Mouse (Mus musculus): ENCODE results near the gene Scaf4. TPM values are rescaled to one million over a fixed set of nuclear protein-coding genes. Genes with fewer than 3 reads are reported as not detected.
A peak's percentile ranks its signal among the peaks of the same experiment; 100 is the strongest.

The Scaf4 gene
- polyA plus RNA-seq, 1 experiment from 2014 or later, result 24.5 TPM

DNA sequence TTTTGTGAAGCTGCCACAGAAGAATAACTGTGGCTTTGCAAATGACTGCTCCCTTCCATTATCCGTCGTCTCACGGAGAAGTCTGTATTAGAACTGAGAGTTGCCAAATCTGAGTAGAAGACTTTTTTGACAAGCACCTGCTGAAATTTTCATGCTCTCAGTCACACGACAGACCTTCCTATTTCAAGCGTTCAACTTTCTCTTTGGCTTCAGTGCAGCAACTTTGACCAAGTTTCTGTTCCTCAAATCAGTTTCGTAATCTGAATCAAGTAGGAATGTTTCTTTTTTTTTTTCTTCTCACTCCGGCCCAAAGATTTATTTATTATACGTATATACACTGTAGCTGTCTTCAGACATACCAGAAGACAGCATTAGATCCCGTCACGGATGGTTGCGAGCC, 16.6 kb upstream of the Scaf4 start:
- no peak overlapping the region for H3K27ac ChIP-seq (replicated peaks; ENCODE audit: low read depth, low read length)
- H3K9me3 ChIP-seq (replicated peaks; ENCODE audit: control insufficient read depth, low read length), result no peaks in the 10 kb centered on the region
- H3K36me3 ChIP-seq (replicated peaks; ENCODE audit: control insufficient read depth, insufficient read depth, low read depth, low read length), result no peaks in the 10 kb centered on the region
- no peak overlapping the region for H3K9ac ChIP-seq (replicated peaks; ENCODE audit: low read length)
- no peaks in the 10 kb centered on the region for H3K4me1 ChIP-seq (ENCODE audit: control insufficient read depth, insufficient read depth, low read length)
- H3K27me3 ChIP-seq (ENCODE audit: control insufficient read depth, insufficient read depth, low read length), result no peaks in the 10 kb centered on the region
- DNase-seq (ENCODE audit: low spot score) (no peak), ATAC-seq (replicated peaks; ENCODE audit: insufficient number of reproducible peaks, low FRiP score, low TSS enrichment, low read depth) (no peak)
- no peak overlapping the region for H3K4me2 ChIP-seq (ENCODE audit: low read depth, low read length)
- 93% methylated on average over 11 of the region's 11 CpGs for WGBS
- H3K4me3 ChIP-seq (ENCODE audit: low read depth, low read length), result no peak overlapping the region

DNA sequence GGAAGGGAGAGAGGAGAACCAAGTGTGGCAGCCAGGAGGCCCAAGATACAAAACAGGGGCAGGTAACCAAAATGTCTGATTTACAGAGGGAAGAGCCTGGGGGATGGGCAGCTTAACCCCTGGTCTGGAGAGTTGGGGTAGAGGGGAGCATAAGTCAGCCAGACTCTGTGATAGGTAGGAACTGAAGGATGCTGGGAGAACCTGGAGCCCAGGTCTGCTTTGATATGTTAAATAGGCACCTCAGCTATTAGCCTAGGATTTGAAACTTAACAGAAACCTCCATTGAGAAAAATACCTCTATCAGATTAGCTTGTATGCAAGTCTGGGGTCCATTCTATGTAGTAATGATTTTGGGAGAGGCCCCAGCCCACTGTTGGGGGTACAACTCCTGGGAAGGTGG, 15.3 kb upstream of the Scaf4 start:
- Histone ChIP-seq H3K4me3 (ENCODE audit: low read depth, low read length) (no peak overlapping the region), H3K9me3 (replicated peaks; ENCODE audit: control insufficient read depth, low read length) (no peaks in the 10 kb centered on the region), H3K4me2 (ENCODE audit: low read depth, low read length) (no peak overlapping the region), H3K36me3 (replicated peaks; ENCODE audit: control insufficient read depth, insufficient read depth, low read depth, low read length) (no peaks in the 10 kb centered on the region), H3K9ac (replicated peaks; ENCODE audit: low read length) (no peak overlapping the region), H3K27ac (replicated peaks; ENCODE audit: low read depth, low read length) (no peak overlapping the region), H3K4me1 (ENCODE audit: control insufficient read depth, insufficient read depth, low read length) (no peaks in the 10 kb centered on the region), H3K27me3 (ENCODE audit: control insufficient read depth, insufficient read depth, low read length) (no peaks in the 10 kb centered on the region)
- DNase-seq (ENCODE audit: low spot score) (no peak), ATAC-seq (replicated peaks; ENCODE audit: insufficient number of reproducible peaks, low FRiP score, low TSS enrichment, low read depth) (no peak)

DNA sequence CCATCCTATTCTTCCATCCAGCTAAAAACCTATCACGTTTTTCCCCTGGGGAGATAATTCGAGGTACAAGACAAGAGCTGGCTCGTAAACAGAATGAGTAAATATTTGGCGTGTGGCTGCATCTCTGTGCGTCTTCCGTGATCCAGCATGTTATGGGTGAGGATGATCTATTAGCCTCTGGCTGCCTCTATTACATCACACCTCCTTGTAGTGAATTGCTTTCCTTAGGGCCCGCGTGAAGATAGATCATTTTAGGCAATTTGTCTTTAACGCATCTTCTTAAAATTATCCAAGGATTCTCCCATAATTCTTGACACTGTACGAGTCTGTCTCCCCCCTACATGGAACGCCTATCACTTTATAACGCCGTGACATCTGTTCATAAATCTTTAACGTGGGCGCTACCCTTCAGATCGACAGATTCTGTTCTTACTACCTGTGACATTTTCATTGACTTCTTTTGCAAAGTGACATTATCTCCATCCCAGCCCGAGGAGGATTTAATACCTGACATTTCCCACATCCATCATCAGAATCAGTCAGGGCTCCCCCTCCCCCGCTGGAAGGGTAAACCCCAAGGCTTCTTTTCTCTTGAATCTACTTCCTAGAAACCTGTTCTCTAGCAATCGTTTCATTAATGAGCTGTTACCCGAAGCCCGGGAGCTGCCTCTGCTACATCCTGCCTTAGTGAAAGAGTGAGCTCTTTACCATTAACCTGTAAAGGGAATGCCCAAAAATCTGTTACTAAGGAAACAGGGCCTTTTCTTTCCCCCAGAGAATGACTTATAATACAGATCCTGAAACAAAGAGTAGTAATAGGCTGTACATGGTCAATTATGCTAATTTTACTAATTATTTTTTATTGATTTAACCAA, 14.4 kb upstream of the Scaf4 start:
- Histone ChIP-seq H3K9ac (replicated peaks; ENCODE audit: low read length) (no peak overlapping the region), H3K27ac (replicated peaks; ENCODE audit: low read depth, low read length) (no peak overlapping the region), H3K4me3 (ENCODE audit: low read depth, low read length) (no peak overlapping the region), H3K9me3 (replicated peaks; ENCODE audit: control insufficient read depth, low read length) (no peaks in the 10 kb centered on the region), H3K27me3 (ENCODE audit: control insufficient read depth, insufficient read depth, low read length) (no peaks in the 10 kb centered on the region), H3K4me1 (ENCODE audit: control insufficient read depth, insufficient read depth, low read length) (no peaks in the 10 kb centered on the region), H3K4me2 (ENCODE audit: low read depth, low read length) (no peak overlapping the region), H3K36me3 (replicated peaks; ENCODE audit: control insufficient read depth, insufficient read depth, low read depth, low read length) (no peaks in the 10 kb centered on the region)
- DNase-seq (ENCODE audit: low spot score), result peak; percentile 22
- 13% methylated on average over 21 of the region's 21 CpGs for WGBS
- no peak for ATAC-seq (replicated peaks; ENCODE audit: insufficient number of reproducible peaks, low FRiP score, low TSS enrichment, low read depth)

DNA sequence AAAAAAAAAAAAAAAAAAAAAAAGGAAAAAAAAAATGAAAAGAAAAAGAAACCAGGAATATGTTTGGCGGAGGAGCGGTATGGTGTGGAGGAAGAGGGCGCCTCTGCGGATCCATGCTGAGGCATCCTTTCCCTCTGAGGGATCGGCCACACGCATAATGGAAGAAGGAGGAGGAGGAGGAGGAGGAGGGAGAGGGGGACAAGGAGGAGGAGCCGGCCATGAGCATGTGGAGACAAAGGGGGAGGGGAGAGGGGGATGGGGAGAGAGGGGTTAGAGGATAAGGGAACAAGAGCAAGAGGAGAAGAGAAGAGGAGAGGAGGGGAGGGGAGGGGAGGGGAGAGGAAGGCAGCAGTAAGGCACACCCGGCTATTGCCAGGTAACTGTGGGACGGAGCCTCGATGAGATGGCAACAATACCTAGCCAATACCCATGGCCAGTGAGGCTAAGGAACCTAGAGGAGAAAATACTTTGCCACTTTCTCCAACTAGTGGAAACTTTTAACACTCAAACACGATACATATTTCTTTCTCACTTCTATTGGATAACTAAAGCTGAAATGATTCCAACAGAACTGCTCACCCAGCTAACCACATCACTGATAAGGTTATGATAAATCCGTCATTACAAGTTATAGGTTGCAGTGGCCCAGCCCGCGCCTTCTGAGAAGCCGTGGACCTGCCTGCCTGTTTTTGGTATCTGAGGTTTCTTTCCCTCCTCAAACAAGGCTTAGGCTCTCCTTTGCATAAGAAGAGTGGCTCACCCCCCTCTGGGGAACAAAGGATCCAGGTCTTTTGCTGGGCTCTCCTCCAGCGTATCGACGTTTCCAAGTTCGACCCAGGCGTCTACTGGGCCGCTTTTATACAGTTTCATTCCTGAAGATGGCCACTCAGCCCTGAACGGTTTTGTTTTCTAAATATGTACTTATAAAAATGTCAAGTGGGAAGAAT, 13.4 kb upstream of the Scaf4 start:
- Histone ChIP-seq H3K27me3 (ENCODE audit: control insufficient read depth, insufficient read depth, low read length) (no peaks in the 10 kb centered on the region), H3K27ac (replicated peaks; ENCODE audit: low read depth, low read length) (no peak overlapping the region), H3K36me3 (replicated peaks; ENCODE audit: control insufficient read depth, insufficient read depth, low read depth, low read length) (no peaks in the 10 kb centered on the region), H3K9ac (replicated peaks; ENCODE audit: low read length) (no peak overlapping the region), H3K4me2 (ENCODE audit: low read depth, low read length) (no peak overlapping the region), H3K9me3 (replicated peaks; ENCODE audit: control insufficient read depth, low read length) (no peaks in the 10 kb centered on the region), H3K4me3 (ENCODE audit: low read depth, low read length) (no peak overlapping the region), H3K4me1 (ENCODE audit: control insufficient read depth, insufficient read depth, low read length) (no peaks in the 10 kb centered on the region)
- ATAC-seq (replicated peaks; ENCODE audit: insufficient number of reproducible peaks, low FRiP score, low TSS enrichment, low read depth) (no peak), DNase-seq (ENCODE audit: low spot score) (peak; percentile 25)
- WGBS, result 23% methylated on average over 21 of the region's 22 CpGs

DNA sequence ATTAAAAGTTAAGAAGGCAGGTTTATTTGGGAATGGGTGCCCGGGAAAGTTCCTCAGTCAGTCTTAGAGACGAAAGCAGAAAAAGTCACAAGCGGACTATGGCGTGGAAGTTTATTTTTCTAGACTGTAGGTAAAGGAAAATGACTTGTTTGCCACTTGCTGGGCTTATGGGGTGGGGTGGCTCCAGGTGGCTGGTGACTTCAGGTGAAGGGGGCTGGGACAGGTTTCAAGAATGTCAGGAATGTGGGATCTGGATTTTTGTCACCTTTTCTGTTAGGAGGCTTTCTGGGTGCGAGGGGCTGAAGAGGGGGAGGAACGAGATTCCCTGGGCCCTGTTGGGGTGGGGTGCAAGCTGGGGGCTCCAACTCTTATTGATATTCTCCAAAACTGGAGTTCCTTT, 7.4 kb upstream of the Scaf4 start:
- ATAC-seq (replicated peaks; ENCODE audit: insufficient number of reproducible peaks, low FRiP score, low TSS enrichment, low read depth) (no peak), DNase-seq (ENCODE audit: low spot score) (no peak)
- Histone ChIP-seq H3K36me3 (replicated peaks; ENCODE audit: control insufficient read depth, insufficient read depth, low read depth, low read length) (no peaks in the 10 kb centered on the region), H3K27me3 (ENCODE audit: control insufficient read depth, insufficient read depth, low read length) (no peaks in the 10 kb centered on the region), H3K4me2 (ENCODE audit: low read depth, low read length) (no peak overlapping the region), H3K4me3 (ENCODE audit: low read depth, low read length) (no peak overlapping the region), H3K9me3 (replicated peaks; ENCODE audit: control insufficient read depth, low read length) (no peaks in the 10 kb centered on the region), H3K4me1 (ENCODE audit: control insufficient read depth, insufficient read depth, low read length) (no peaks in the 10 kb centered on the region), H3K27ac (replicated peaks; ENCODE audit: low read depth, low read length) (no peak overlapping the region), H3K9ac (replicated peaks; ENCODE audit: low read length) (no peak overlapping the region)
- 54% methylated on average over 6 of the region's 6 CpGs for WGBS

DNA sequence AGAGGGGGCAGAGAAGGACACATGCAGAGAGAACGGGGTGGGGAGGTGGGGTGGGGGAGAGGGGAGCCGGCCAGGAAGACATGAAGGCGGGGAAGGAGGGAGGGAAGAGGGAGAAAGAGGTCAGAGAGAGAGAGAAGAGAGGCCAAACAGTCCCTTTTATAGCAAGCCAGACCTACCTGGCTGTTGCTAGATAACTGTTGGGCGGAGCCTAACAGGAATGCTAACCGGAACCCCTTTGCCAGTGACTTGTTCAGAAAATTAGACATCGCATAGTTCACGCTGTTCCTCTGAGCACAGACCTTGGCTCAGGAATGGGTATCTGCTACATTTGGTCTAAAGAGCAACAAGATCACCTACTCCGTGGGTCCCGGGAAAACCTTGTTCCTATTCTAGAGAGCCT, 6.7 kb upstream of the Scaf4 start:
- Histone ChIP-seq H3K9me3 (replicated peaks; ENCODE audit: control insufficient read depth, low read length) (no peaks in the 10 kb centered on the region), H3K27ac (replicated peaks; ENCODE audit: low read depth, low read length) (no peak overlapping the region), H3K27me3 (ENCODE audit: control insufficient read depth, insufficient read depth, low read length) (no peaks in the 10 kb centered on the region), H3K4me2 (ENCODE audit: low read depth, low read length) (no peak overlapping the region), H3K4me1 (ENCODE audit: control insufficient read depth, insufficient read depth, low read length) (no peaks in the 10 kb centered on the region), H3K36me3 (replicated peaks; ENCODE audit: control insufficient read depth, insufficient read depth, low read depth, low read length) (no peaks in the 10 kb centered on the region), H3K9ac (replicated peaks; ENCODE audit: low read length) (no peak overlapping the region), H3K4me3 (ENCODE audit: low read depth, low read length) (no peak overlapping the region)
- ATAC-seq (replicated peaks; ENCODE audit: insufficient number of reproducible peaks, low FRiP score, low TSS enrichment, low read depth), result no peak
- DNase-seq (ENCODE audit: low spot score), result no peak
- 55% methylated on average over 9 of the region's 9 CpGs for WGBS

DNA sequence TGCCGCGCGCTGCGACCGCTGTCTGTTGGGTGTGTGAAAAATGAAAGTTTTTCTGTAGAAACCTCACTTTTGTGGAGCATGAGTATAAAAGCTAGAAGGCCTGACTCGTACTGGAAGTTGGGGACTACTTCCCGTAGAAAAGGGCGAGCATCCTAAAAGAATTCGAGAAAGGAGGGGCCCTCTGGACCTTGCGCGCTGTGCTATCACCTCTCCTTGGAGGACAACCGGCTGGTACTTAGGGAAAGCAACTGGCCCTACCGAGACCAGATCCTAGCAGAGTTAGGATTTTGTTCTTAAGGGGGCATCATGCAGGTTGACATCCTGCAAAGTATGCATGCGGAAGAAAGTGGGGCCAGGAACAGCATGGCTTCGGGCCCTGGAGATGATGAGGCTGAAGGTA, 613 bp upstream of the Scaf4 start:
- WGBS, result 5% methylated on average over 15 of the region's 15 CpGs
- peak overlapping the region; percentile 100 for H3K4me3 ChIP-seq (ENCODE audit: low read depth, low read length)
- no peaks in the 10 kb centered on the region for H3K36me3 ChIP-seq (replicated peaks; ENCODE audit: control insufficient read depth, insufficient read depth, low read depth, low read length)
- ATAC-seq (replicated peaks; ENCODE audit: insufficient number of reproducible peaks, low FRiP score, low TSS enrichment, low read depth) (peak; percentile 3; the same call in 1 of the 2 replicates), DNase-seq (ENCODE audit: low spot score) (peak; percentile 43)
- H3K9me3 ChIP-seq (replicated peaks; ENCODE audit: control insufficient read depth, low read length), result no peaks in the 10 kb centered on the region
- peak overlapping the region; percentile 98 for H3K9ac ChIP-seq (replicated peaks; ENCODE audit: low read length)
- H3K4me1 ChIP-seq (ENCODE audit: control insufficient read depth, insufficient read depth, low read length), result no peaks in the 10 kb centered on the region
- H3K4me2 ChIP-seq (ENCODE audit: low read depth, low read length), result peak overlapping the region; percentile 60
- H3K27ac ChIP-seq (replicated peaks; ENCODE audit: low read depth, low read length), result no peak overlapping the region
- no peaks in the 10 kb centered on the region for H3K27me3 ChIP-seq (ENCODE audit: control insufficient read depth, insufficient read depth, low read length)

All from embryonic facial prominence, embryonic 11.5 days (tissue).